Mouse (Mus musculus): Measurements from ENCODE around the gene Esf1. TPM values are rescaled to one million over a fixed set of nuclear protein-coding genes. Genes with fewer than 3 reads are reported as not detected.

Esf1 gene
- polyA plus RNA-seq, 1 experiment from 2014 or later, result 15.6 TPM

DNA sequence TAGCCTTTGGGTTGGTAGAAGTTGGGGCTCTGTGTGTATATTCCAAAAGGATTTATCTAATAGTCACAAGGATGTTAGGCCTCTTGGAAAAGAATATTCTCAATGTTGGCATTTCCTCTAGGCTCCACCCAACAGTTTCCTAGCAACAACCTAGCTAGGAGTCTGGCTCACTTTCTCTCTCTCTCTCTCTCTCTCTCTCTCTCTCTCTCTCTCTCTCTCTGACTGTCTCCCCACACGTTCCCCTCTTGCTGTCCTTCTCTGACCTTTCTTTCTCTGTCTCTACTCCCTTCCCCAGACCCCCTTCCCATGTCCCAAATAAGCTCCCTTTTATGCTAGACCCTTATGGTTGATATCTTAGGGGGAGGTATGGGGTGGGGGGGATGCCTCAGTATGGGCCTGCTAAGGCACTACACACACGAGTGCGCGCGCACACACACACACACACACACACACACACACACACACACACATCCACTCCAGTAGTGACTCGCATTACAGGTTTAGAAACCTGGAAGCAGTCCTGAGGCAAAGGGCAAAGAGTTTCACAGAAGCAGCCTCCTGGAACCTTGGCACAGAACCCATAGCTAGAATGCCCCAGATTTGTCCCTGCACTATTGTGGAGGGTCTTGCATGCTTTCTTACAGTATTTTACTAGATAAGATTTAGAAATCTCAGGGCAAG, 91.6 kb downstream of the Esf1 start:
- H3K9ac ChIP-seq (ENCODE audit: low read depth, low read length), result no peak overlapping the region
- 38% methylated on average over 6 of the region's 6 CpGs for WGBS

DNA sequence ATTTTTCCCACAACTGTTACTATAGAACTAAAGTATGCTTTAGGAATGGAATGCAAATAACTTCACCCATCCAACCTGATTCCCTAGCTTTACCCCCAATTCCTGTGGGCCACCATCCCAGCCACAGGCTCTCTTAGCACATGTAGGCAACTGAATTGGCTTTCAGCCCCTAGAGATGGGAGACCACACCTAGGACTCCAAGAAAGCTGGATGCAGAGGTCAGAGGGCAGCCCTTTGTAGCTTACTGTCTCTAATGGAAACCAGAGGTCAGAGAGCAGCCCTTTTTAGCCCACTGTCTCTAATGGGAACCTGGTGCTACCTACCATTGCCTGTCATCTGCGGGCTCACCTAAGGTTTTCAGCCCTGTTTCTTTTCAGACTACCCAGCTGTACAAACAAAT, 92.9 kb downstream of the Esf1 start:
- no peak overlapping the region for H3K4me3 ChIP-seq (ENCODE audit: low read depth, low read length)

More for the DNA sequence above, 91.6 kb downstream of the Esf1 start:
- Histone ChIP-seq H3K27me3 (ENCODE audit: control insufficient read depth, insufficient read depth, low read depth, low read length) (no peaks in the 10 kb centered on the region), H3K27ac (ENCODE audit: low read length) (no peak overlapping the region), H3K9me3 (replicated peaks; ENCODE audit: control insufficient read depth, low read length, poor library complexity, severe bottlenecking) (no peaks in the 10 kb centered on the region), H3K4me3 (ENCODE audit: low read depth, low read length) (no peak overlapping the region), H3K4me1 (ENCODE audit: control insufficient read depth, insufficient read depth, low read length) (no peaks in the 10 kb centered on the region), H3K4me2 (ENCODE audit: low read length) (no peak overlapping the region), H3K36me3 (ENCODE audit: control insufficient read depth, insufficient read depth, low read length) (no peaks in the 10 kb centered on the region)
- no peak for ATAC-seq

DNA sequence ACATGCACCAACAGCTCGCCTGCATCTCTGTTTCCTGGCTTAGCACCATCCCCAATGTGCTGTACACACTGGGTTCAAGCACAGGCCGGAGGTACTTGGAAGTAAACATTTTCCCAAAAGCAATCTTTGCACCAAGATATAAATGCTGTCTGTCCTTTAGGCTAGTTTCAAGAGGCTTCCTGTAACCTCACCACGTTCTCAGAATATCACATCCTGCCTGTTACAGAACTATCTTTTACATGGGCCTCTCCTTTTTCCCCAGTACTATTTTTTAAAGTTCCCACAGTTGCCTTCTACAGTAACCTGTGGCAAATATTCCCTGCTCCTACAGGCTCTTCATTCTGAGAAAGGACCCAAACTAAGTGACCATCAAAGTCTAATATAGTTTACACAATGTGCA, 95.2 kb downstream of the Esf1 start:
- H3K4me1 ChIP-seq (ENCODE audit: control insufficient read depth, insufficient read depth, low read length), result no peaks in the 10 kb centered on the region
- ATAC-seq, result no peak

More for the DNA sequence above, 92.9 kb downstream of the Esf1 start:
- Histone ChIP-seq H3K27me3 (ENCODE audit: control insufficient read depth, insufficient read depth, low read depth, low read length) (no peaks in the 10 kb centered on the region), H3K9me3 (replicated peaks; ENCODE audit: control insufficient read depth, low read length, poor library complexity, severe bottlenecking) (no peaks in the 10 kb centered on the region), H3K4me2 (ENCODE audit: low read length) (no peak overlapping the region), H3K4me1 (ENCODE audit: control insufficient read depth, insufficient read depth, low read length) (no peaks in the 10 kb centered on the region), H3K36me3 (ENCODE audit: control insufficient read depth, insufficient read depth, low read length) (no peaks in the 10 kb centered on the region), H3K27ac (ENCODE audit: low read length) (no peak overlapping the region), H3K9ac (ENCODE audit: low read depth, low read length) (no peak overlapping the region)
- ATAC-seq, result no peak
- 24% methylated on average over 1 of the region's 1 CpGs for WGBS

More for the DNA sequence above, 95.2 kb downstream of the Esf1 start:
- no peak overlapping the region for H3K4me2 ChIP-seq (ENCODE audit: low read length)
- H3K9me3 ChIP-seq (replicated peaks; ENCODE audit: control insufficient read depth, low read length, poor library complexity, severe bottlenecking), result no peaks in the 10 kb centered on the region
- H3K4me3 ChIP-seq (ENCODE audit: low read depth, low read length), result no peak overlapping the region
- no peaks in the 10 kb centered on the region for H3K27me3 ChIP-seq (ENCODE audit: control insufficient read depth, insufficient read depth, low read depth, low read length)
- no peak overlapping the region for H3K9ac ChIP-seq (ENCODE audit: low read depth, low read length)
- no peaks in the 10 kb centered on the region for H3K36me3 ChIP-seq (ENCODE audit: control insufficient read depth, insufficient read depth, low read length)
- no peak overlapping the region for H3K27ac ChIP-seq (ENCODE audit: low read length)
- WGBS, result 83% methylated on average over 3 of the region's 3 CpGs

Other genes with a start within 250 kb of the Esf1 start
- 22.4 and 24.4 TPM in 2 replicates for gene Tasp1, start 103.8 kb downstream of the Esf1 start, polyA plus RNA-seq (2015; fragmentation: Nextera tagmentation; extraction: Ambion mirVana)
- gene Gm17374, start 18.5 kb downstream of the Esf1 start, polyA plus RNA-seq (2015; fragmentation: Nextera tagmentation; extraction: Ambion mirVana), result not detected in 2 replicates
- gene Ndufaf5, start 85 bp upstream of the Esf1 start, polyA plus RNA-seq (2015; fragmentation: Nextera tagmentation; extraction: Ambion mirVana), result 53.2 and 62.6 TPM in 2 replicates
- not detected in 2 replicates for gene Sel1l2, start 219.1 kb upstream of the Esf1 start, polyA plus RNA-seq (2015; fragmentation: Nextera tagmentation; extraction: Ambion mirVana)
- 96.2 and 96.9 TPM in 2 replicates for gene Macrod2, start 224.7 kb upstream of the Esf1 start, polyA plus RNA-seq (2015; fragmentation: Nextera tagmentation; extraction: Ambion mirVana)